Mouse (Mus musculus): ENCODE results near the gene Kcnd3. TPM values are rescaled to one million over a fixed set of nuclear protein-coding genes. Genes with fewer than 3 reads are reported as not detected.
A peak's percentile ranks its signal among the peaks of the same experiment; 100 is the strongest.

The Kcnd3 gene
- polyA plus RNA-seq, 1 experiment, result 5.0 TPM

- Histone ChIP-seq H3K27me3 (replicated peaks; ENCODE audit: control insufficient read depth, insufficient read depth, low read length) (no peaks in the 10 kb centered on the region), H3K4me3 (ENCODE audit: insufficient read depth, low read depth, low read length) (peak within 1 kb of the TSS; percentile 61), H3K4me1 (ENCODE audit: control insufficient read depth, insufficient read depth, low read length) (no peaks in the 10 kb centered on the region), H3K36me3 (ENCODE audit: control insufficient read depth, insufficient read depth, low read length) (no peaks in the 10 kb centered on the region), H3K27ac (ENCODE audit: insufficient read depth, low read depth, low read length) (0 out of 2 replicates have a peak within 1 kb of the TSS, but pooled peaks have one; percentile 5)
- DNase-seq, result peak; percentile 82
- WGBS, result 13% methylated on average over 43 of the region's 43 CpGs
- TF ChIP-seq POLR2A (IDR thresholded peaks at IDR 0.05; ENCODE audit: low read depth, low read length) (no peak), CTCF (conservative IDR thresholded peaks at IDR 0.05; ENCODE audit: insufficient read depth, insufficient read length, low read depth, low read length) (no peak)
Observed at GRCm38 (mm10) chr3:105704031-105705008, 252.2 kb downstream of the Kcnd3 start, which contains the start of gene Inka2. Gene Inka2, plus strand, starts transcription at chr3:105704599.

- Histone ChIP-seq H3K4me3 (ENCODE audit: insufficient read depth, low read depth, low read length) (peak overlapping the region; percentile 61), H3K36me3 (ENCODE audit: control insufficient read depth, insufficient read depth, low read length) (no peaks in the 10 kb centered on the region), H3K4me1 (ENCODE audit: control insufficient read depth, insufficient read depth, low read length) (no peaks in the 10 kb centered on the region), H3K27me3 (replicated peaks; ENCODE audit: control insufficient read depth, insufficient read depth, low read length) (no peaks in the 10 kb centered on the region), H3K27ac (ENCODE audit: insufficient read depth, low read depth, low read length) (no peak overlapping the region)
- TF ChIP-seq CTCF (conservative IDR thresholded peaks at IDR 0.05; ENCODE audit: insufficient read depth, insufficient read length, low read depth, low read length), result no peak
- TF ChIP-seq POLR2A (IDR thresholded peaks at IDR 0.05; ENCODE audit: low read depth, low read length), result no peak
- under 1% methylated on average over 28 of the region's 28 CpGs for WGBS
- DNase-seq, result peak; percentile 40
Observed at GRCm38 (mm10) chr3:105705061-105705549, 253.0 kb downstream of the Kcnd3 start.

DNA sequence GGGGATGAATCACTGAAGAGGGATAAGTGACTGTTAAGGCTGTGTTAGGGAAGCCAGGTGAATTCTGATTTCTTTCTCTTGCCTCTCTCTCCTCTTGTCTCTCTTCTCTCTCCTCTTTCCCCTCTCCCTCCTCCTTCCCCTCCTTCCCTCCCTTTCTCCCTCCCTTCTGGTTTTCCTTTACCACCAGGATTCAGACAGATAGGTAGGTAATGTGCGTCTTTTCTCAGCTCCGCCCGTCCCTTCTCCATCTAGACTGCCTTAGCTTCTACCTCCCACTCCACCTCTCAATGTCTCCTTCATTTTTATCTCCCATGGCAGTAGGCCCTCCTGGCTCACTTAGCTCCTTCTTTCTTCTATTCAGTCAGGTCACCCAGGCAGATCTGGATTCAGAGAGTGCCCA is 253.4 kb downstream of the Kcnd3 start:
- H3K4me3 ChIP-seq (ENCODE audit: insufficient read depth, low read depth, low read length), result peak overlapping the region; percentile 61
- no peak for DNase-seq

GRCm38 (mm10) chr3:105706366-105707020 is 254.4 kb downstream of the Kcnd3 start:
- no peaks in the 10 kb centered on the region for H3K4me1 ChIP-seq (ENCODE audit: control insufficient read depth, insufficient read depth, low read length)
- H3K27me3 ChIP-seq (replicated peaks; ENCODE audit: control insufficient read depth, insufficient read depth, low read length), result no peaks in the 10 kb centered on the region
- no peaks in the 10 kb centered on the region for H3K36me3 ChIP-seq (ENCODE audit: control insufficient read depth, insufficient read depth, low read length)
- TF ChIP-seq CTCF (conservative IDR thresholded peaks at IDR 0.05; ENCODE audit: insufficient read depth, insufficient read length, low read depth, low read length) (no peak), POLR2A (IDR thresholded peaks at IDR 0.05; ENCODE audit: low read depth, low read length) (no peak)
- no peak overlapping the region for H3K4me3 ChIP-seq (ENCODE audit: insufficient read depth, low read depth, low read length)
- 57% methylated on average over 4 of the region's 4 CpGs for WGBS
- DNase-seq, result no peak
- H3K27ac ChIP-seq (ENCODE audit: insufficient read depth, low read depth, low read length), result no peak overlapping the region

More for the DNA sequence above, 253.4 kb downstream of the Kcnd3 start:
- no peak for TF ChIP-seq CTCF (conservative IDR thresholded peaks at IDR 0.05; ENCODE audit: insufficient read depth, insufficient read length, low read depth, low read length)
- H3K27me3 ChIP-seq (replicated peaks; ENCODE audit: control insufficient read depth, insufficient read depth, low read length), result no peaks in the 10 kb centered on the region
- WGBS, result 61% methylated on average over 3 of the region's 3 CpGs
- no peaks in the 10 kb centered on the region for H3K36me3 ChIP-seq (ENCODE audit: control insufficient read depth, insufficient read depth, low read length)
- H3K27ac ChIP-seq (ENCODE audit: insufficient read depth, low read depth, low read length), result no peak overlapping the region
- no peaks in the 10 kb centered on the region for H3K4me1 ChIP-seq (ENCODE audit: control insufficient read depth, insufficient read depth, low read length)

DNA sequence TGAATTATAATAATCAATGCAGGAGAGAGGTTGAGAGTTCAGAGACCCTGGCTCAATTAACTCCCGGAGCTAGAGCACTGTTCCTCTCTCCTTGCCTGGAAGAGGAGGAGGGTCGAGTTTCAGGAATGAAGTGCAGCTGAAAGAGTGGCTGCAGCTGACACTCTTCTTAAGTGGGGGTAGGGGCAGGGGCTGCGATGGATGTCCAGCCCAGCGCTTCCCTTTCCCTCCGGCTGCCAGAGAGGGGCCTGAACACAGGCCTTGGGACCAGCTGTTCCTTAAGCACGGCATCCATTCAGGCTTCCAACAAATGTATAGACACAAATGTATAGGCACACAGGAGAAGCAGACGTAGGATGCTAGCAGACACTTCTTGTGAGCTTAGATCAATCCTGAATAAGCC is 255.5 kb downstream of the Kcnd3 start:
- DNase-seq, result no peak
- WGBS, result 68% methylated on average over 7 of the region's 7 CpGs
- no peaks in the 10 kb centered on the region for H3K36me3 ChIP-seq (ENCODE audit: control insufficient read depth, insufficient read depth, low read length)
- TF ChIP-seq POLR2A (IDR thresholded peaks at IDR 0.05; ENCODE audit: low read depth, low read length), result no peak
- TF ChIP-seq CTCF (conservative IDR thresholded peaks at IDR 0.05; ENCODE audit: insufficient read depth, insufficient read length, low read depth, low read length), result no peak
- H3K4me1 ChIP-seq (ENCODE audit: control insufficient read depth, insufficient read depth, low read length), result no peaks in the 10 kb centered on the region
- no peak overlapping the region for H3K27ac ChIP-seq (ENCODE audit: insufficient read depth, low read depth, low read length)
- no peaks in the 10 kb centered on the region for H3K27me3 ChIP-seq (replicated peaks; ENCODE audit: control insufficient read depth, insufficient read depth, low read length)
- H3K4me3 ChIP-seq (ENCODE audit: insufficient read depth, low read depth, low read length), result no peak overlapping the region

GRCm38 (mm10) chr3:105710246-105710645 is 258.1 kb downstream of the Kcnd3 start:
- TF ChIP-seq CTCF (conservative IDR thresholded peaks at IDR 0.05; ENCODE audit: insufficient read depth, insufficient read length, low read depth, low read length) (no peak), POLR2A (IDR thresholded peaks at IDR 0.05; ENCODE audit: low read depth, low read length) (no peak)
- whole genome bisulfite sequencing, result 64% methylated on average over 6 of the region's 6 CpGs
- no peaks in the 10 kb centered on the region for H3K4me1 ChIP-seq (ENCODE audit: control insufficient read depth, insufficient read depth, low read length)
- DNase-seq, result peak; percentile 28
- H3K36me3 ChIP-seq (ENCODE audit: control insufficient read depth, insufficient read depth, low read length), result no peaks in the 10 kb centered on the region
- no peaks in the 10 kb centered on the region for H3K27me3 ChIP-seq (replicated peaks; ENCODE audit: control insufficient read depth, insufficient read depth, low read length)
- no peak overlapping the region for H3K27ac ChIP-seq (ENCODE audit: insufficient read depth, low read depth, low read length)
- H3K4me3 ChIP-seq (ENCODE audit: insufficient read depth, low read depth, low read length), result no peak overlapping the region

DNA sequence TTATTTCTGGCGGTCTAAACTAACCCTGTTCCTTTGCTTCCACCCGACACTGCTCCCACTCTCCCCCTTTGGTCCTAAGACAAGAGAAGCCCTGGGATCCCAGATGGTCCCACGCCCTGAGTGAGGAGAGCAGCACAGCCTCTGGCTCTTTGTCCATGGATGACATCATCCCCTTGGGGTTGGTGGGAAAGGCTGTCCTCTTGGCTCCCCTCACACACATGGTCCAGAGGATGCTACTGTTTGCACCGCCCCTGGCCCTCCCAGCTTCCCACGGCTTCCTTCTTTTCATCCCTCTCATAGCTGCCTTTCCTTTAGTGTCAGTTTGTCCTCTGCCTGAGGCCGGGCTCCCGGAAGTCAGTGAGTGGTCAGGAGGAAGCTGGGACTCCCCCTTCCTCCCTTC is 259.6 kb downstream of the Kcnd3 start:
- Histone ChIP-seq H3K27me3 (replicated peaks; ENCODE audit: control insufficient read depth, insufficient read depth, low read length) (no peaks in the 10 kb centered on the region), H3K4me3 (ENCODE audit: insufficient read depth, low read depth, low read length) (no peak overlapping the region), H3K27ac (ENCODE audit: insufficient read depth, low read depth, low read length) (no peak overlapping the region), H3K36me3 (ENCODE audit: control insufficient read depth, insufficient read depth, low read length) (no peaks in the 10 kb centered on the region), H3K4me1 (ENCODE audit: control insufficient read depth, insufficient read depth, low read length) (no peaks in the 10 kb centered on the region)
- 70% methylated on average over 7 of the region's 7 CpGs for WGBS
- no peak for TF ChIP-seq CTCF (conservative IDR thresholded peaks at IDR 0.05; ENCODE audit: insufficient read depth, insufficient read length, low read depth, low read length)
- TF ChIP-seq POLR2A (IDR thresholded peaks at IDR 0.05; ENCODE audit: low read depth, low read length), result no peak
- no peak for DNase-seq
